Mouse (Mus musculus): ENCODE measurements around the gene Plin4. TPM values are rescaled to one million over a fixed set of nuclear protein-coding genes. Genes with fewer than 3 reads are reported as not detected.
"Not testable (repeated sequence)": the region's sequence is repeated elsewhere in the genome, so short reads cannot be mapped to it uniquely, and the experiment has no call there.

The Plin4 gene
- total RNA-seq, 2 experiments from 2014 or later: 255 to 281 TPM

GRCm38 (mm10) chr17:56080781-56081585 is 28.6 kb downstream of the Plin4 start:
- peak overlapping the region; percentile 83 for H3K4me3 ChIP-seq
- TF ChIP-seq CTCF (IDR thresholded peaks at IDR 0.05): no peak
- intact Hi-C loops (cut with DNase I): no loop called here
- H3K27ac ChIP-seq: peak overlapping the region; percentile 92; the same call in 1 of the 2 replicates
- no peak for DNase-seq

GRCm38 (mm10) chr17:56079921-56080320 is 29.7 kb downstream of the Plin4 start:
- H3K4me3 ChIP-seq: peak overlapping the region; percentile 83
- TF ChIP-seq CTCF (IDR thresholded peaks at IDR 0.05): no peak
- peak overlapping the region; percentile 92 for H3K27ac ChIP-seq
- intact Hi-C loops (cut with DNase I): loop anchor here (5.0 kb wide), 1 partner anchor 43 kb away; the partner anchor contains the start of gene Sh3gl1
- DNase-seq: no peak

- DNase-seq: peak; percentile 100
- H3K27ac ChIP-seq: peak within 1 kb of the TSS; percentile 94
- intact Hi-C loops (cut with DNase I): loop anchor here (5.0 kb wide), 1 partner anchor 42 kb away; the partner anchor contains the start of gene Sh3gl1
- TF ChIP-seq CTCF (IDR thresholded peaks at IDR 0.05): no peak
- peak within 1 kb of the TSS; percentile 83 for H3K4me3 ChIP-seq
Measured at GRCm38 (mm10) chr17:56078880-56079795, 30.5 kb downstream of the Plin4 start, which contains the start of gene Hdgfl2. TSS of gene Hdgfl2 (plus strand) at chr17:56079634.

- peak overlapping the region; percentile 94 for H3K27ac ChIP-seq
- not testable (repeated sequence) for DNase-seq
- H3K4me3 ChIP-seq: peak overlapping the region; percentile 70
- intact Hi-C loops (cut with DNase I): loop anchor here (5.0 kb wide), 1 partner anchor 41 kb away; the partner anchor contains the start of gene Sh3gl1
Measured at GRCm38 (mm10) chr17:56078361-56078760, 31.2 kb downstream of the Plin4 start.

- TF ChIP-seq CTCF (IDR thresholded peaks at IDR 0.05): no peak
- H3K27ac ChIP-seq: no peak overlapping the region
- intact Hi-C loops (cut with DNase I): loop anchor here (5.0 kb wide), 1 partner anchor 40 kb away; the partner anchor contains the start of gene Sh3gl1
- H3K4me3 ChIP-seq: no peak overlapping the region
- no peak for DNase-seq
Measured at GRCm38 (mm10) chr17:56077523-56077922, 32.1 kb downstream of the Plin4 start.

GRCm38 (mm10) chr17:56074827-56075208 is 34.8 kb downstream of the Plin4 start, which contains the start of gene Ubxn6:
TSS of gene Ubxn6 (minus strand) at chr17:56075028.
- peak within 1 kb of the TSS; percentile 97 for H3K4me3 ChIP-seq
- H3K27ac ChIP-seq: peak within 1 kb of the TSS; percentile 98
- intact Hi-C loops (cut with DNase I): loop anchor here (5.0 kb wide), 2 partner anchors 38 to 118 kb away; partner anchors contain the start of genes Sh3gl1 and Yju2
- peak; percentile 99 for DNase-seq
- peak; percentile 51 for TF ChIP-seq CTCF (IDR thresholded peaks at IDR 0.05)

GRCm38 (mm10) chr17:56074097-56074826 is 35.3 kb downstream of the Plin4 start:
- no peak for TF ChIP-seq CTCF (IDR thresholded peaks at IDR 0.05)
- intact Hi-C loops (cut with DNase I): loop anchor here (5.0 kb wide), 1 partner anchor 117 kb away; the partner anchor contains the start of gene Yju2
- Histone ChIP-seq H3K27ac (peak overlapping the region; percentile 98), H3K4me3 (peak overlapping the region; percentile 97)
- DNase-seq: peak; percentile 89

GRCm38 (mm10) chr17:56072243-56072642 is 37.4 kb downstream of the Plin4 start:
- Histone ChIP-seq H3K4me3 (no peak overlapping the region), H3K27ac (no peak overlapping the region)
- intact Hi-C loops (cut with DNase I): loop anchor here (5.0 kb wide), 1 partner anchor 115 kb away; the partner anchor contains the start of gene Yju2
- TF ChIP-seq CTCF (IDR thresholded peaks at IDR 0.05): no peak
- DNase-seq: peak; percentile 11

- no peak for DNase-seq
- Histone ChIP-seq H3K4me3 (no peak overlapping the region), H3K27ac (no peak overlapping the region)
- TF ChIP-seq CTCF (IDR thresholded peaks at IDR 0.05): no peak
- intact Hi-C loops (cut with DNase I): loop anchor here (5.0 kb wide), 1 partner anchor 114 kb away; the partner anchor contains the start of gene Yju2
Measured at GRCm38 (mm10) chr17:56071126-56071525, 38.5 kb downstream of the Plin4 start.

GRCm38 (mm10) chr17:56069066-56069465 is 40.5 kb downstream of the Plin4 start:
- intact Hi-C loops (cut with DNase I): no loop called here
- TF ChIP-seq CTCF (IDR thresholded peaks at IDR 0.05): no peak
- Histone ChIP-seq H3K4me3 (no peak overlapping the region), H3K27ac (no peak overlapping the region)
- no peak for DNase-seq

GRCm38 (mm10) chr17:56066451-56066850 is 43.2 kb downstream of the Plin4 start:
- TF ChIP-seq CTCF (IDR thresholded peaks at IDR 0.05): no peak
- Histone ChIP-seq H3K27ac (no peak overlapping the region), H3K4me3 (no peak overlapping the region)
- intact Hi-C loops (cut with DNase I): no loop called here
- no peak for DNase-seq

- H3K27ac ChIP-seq; DNase-seq; H3K4me3 ChIP-seq; intact Hi-C loops (cut with DNase I): not testable (repeated sequence)
Measured at GRCm38 (mm10) chr17:56065715-56066114, 43.9 kb downstream of the Plin4 start.

Data from gastrocnemius, adult 2 months (tissue).